Mouse (Mus musculus) liver, adult 2 months (tissue): ENCODE measurements around the gene Spata21. TPM values are rescaled to one million over a fixed set of nuclear protein-coding genes. Genes with fewer than 3 reads are reported as not detected.
A peak's percentile ranks its signal among the peaks of the same experiment; 100 is the strongest.
"Not testable (repeated sequence)": the region's sequence is repeated elsewhere in the genome, so short reads cannot be mapped to it uniquely, and the experiment has no call there.

Source experiments
- DNase-seq: peaks from one replicate; pipeline ENCODE4 v3.0.0-alpha.2; 2011; ENCODE audit warnings: low read depth, low spot score; ENCODE audit errors: extremely low read depth
- H3K27ac ChIP-seq: fragments of 200-500 bp; replicated peaks from 2 replicates; pipeline ENCODE4 v1.5.1; 2012; ENCODE audit warnings: low read depth, mild to moderate bottlenecking, control low read depth, inconsistent platforms, low read length; ENCODE audit not compliant: insufficient read depth
- H3K27me3 ChIP-seq: fragments of 200-500 bp; 2 replicates; pipeline ENCODE4 v1.6.1; 2012; ENCODE audit warnings: mild to moderate bottlenecking, moderate library complexity, low read length, inconsistent platforms; ENCODE audit not compliant: control insufficient read depth, insufficient read depth
- H3K36me3 ChIP-seq: fragments of 200-500 bp; 2 replicates; pipeline ENCODE4 v1.6.1; 2012; ENCODE audit warnings: low read length, inconsistent platforms; ENCODE audit not compliant: control insufficient read depth, insufficient read depth
- H3K4me1 ChIP-seq: fragments of 200-500 bp; 2 replicates; pipeline ENCODE4 v1.6.1; 2011; ENCODE audit warnings: low read length; ENCODE audit not compliant: control insufficient read depth, insufficient read depth
- H3K4me3 ChIP-seq: fragments of 200-500 bp; 2 replicates; pipeline ENCODE4 v1.5.1; 2011; ENCODE audit warnings: low read depth, mild to moderate bottlenecking, control low read depth, low read length, moderate library complexity; ENCODE audit not compliant: insufficient read depth
- H3K79me2 ChIP-seq: fragments of 200-500 bp; 2 replicates; pipeline ENCODE4 v1.6.1; 2012; ENCODE audit warnings: inconsistent platforms, mild to moderate bottlenecking, low read length, moderate library complexity; ENCODE audit not compliant: control insufficient read depth, insufficient read depth
- H3K9ac ChIP-seq: fragments of 200-500 bp; 2 replicates; pipeline ENCODE4 v1.6.1; 2012; ENCODE audit warnings: low read depth, mild to moderate bottlenecking, control low read depth, inconsistent platforms, low read length
- CTCF ChIP-seq: fragments of 200-500 bp; IDR thresholded peaks from 2 replicates; pipeline ENCODE4 v1.5.1; 2011; ENCODE audit warnings: low read depth, low read length, control low read depth
- POLR2A ChIP-seq: fragments of 200-500 bp; IDR thresholded peaks from 2 replicates; pipeline ENCODE4 v1.6.1; 2011; ENCODE audit warnings: low read length, control low read depth; ENCODE audit not compliant: insufficient read depth; ENCODE audit errors: extremely low read depth
- WGBS: fragments of 180-500 bp; shearing (Covaris S2); methylation state at CpG from one replicate; pipeline ENCODE4 v1.1.7; 2018; 5-methylcytosine and 5-hydroxymethylcytosine counted together
- polyA plus RNA-seq: library from polyadenylated mRNA; depleted of rRNA; stranded (reverse); fragments of >200 nt; gene quantifications from 2 replicates; pipeline ENCODE4 v1.2.3, GENCODE M21; 2012
- total RNA-seq: library from RNA; depleted of rRNA; stranded (reverse); fragments of >200 nt; gene quantifications from 2 replicates; pipeline ENCODE4 v1.2.3, GENCODE M21; 2014

Spata21 gene
- total and polyA plus RNA-seq, 2 experiments: not detected

DNA sequence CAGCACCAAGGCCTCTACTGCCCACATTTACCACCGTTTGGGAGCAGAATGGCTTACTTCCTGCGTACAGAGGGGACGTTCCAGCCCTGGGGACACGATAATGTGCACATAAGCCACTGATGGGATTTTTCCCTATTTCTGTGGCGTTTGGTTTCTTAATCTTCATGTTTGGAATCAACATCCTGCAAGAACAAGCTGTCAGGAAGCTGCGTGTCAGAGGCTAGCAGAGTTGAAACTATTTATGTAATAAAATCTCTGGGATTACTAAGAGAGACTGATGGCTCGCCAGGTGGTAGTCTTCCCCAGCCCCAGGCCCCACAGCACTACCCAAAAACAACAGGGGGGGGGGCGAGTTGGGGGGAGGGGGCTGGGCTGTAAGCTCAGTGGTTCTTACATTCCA, 45.1 kb downstream of the Spata21 start:
- no peaks in the 10 kb centered on the region for H3K36me3 ChIP-seq
- TF ChIP-seq CTCF (no peak), POLR2A (no peak)
- no peak overlapping the region for H3K4me3 ChIP-seq
- 12% methylated on average over 8 of the region's 8 CpGs for WGBS
- DNase-seq: peak; percentile 43
- peak overlapping the region; percentile 77 for H3K27ac ChIP-seq
- H3K4me1 ChIP-seq: peaks cover 57% of the 10 kb centered on the region
- H3K27me3 ChIP-seq: no peaks in the 10 kb centered on the region
- peaks cover 28% of the 10 kb centered on the region; the same call in 1 of the 2 replicates for H3K79me2 ChIP-seq
- H3K9ac ChIP-seq: peak overlapping the region; percentile 51

DNA sequence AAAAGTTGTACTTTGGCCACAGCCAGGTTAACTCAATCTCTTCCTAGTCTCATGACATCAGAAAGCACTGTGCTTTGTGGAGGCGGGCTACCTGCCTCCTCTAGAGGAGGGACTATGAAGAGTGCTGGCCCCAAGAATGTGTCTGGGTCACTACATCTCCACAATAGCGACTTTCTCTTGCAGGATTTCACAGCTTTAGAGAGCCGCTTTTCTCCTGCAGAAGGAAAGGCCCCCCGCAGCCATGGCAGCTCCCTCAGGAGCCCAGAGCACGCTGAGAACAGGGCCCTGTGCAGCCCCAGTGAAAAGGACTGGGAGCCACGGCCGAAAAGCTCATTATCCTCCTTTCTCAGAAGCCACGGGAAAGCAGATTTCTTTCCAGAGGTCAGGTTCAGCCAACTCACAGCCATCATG, 45.9 kb downstream of the Spata21 start:
- Histone ChIP-seq H3K9ac (peak overlapping the region; percentile 76), H3K27me3 (no peaks in the 10 kb centered on the region), H3K4me1 (peaks cover 57% of the 10 kb centered on the region), H3K4me3 (peak overlapping the region; percentile 70), H3K36me3 (no peaks in the 10 kb centered on the region), H3K27ac (peak overlapping the region; percentile 79), H3K79me2 (peaks cover 34% of the 10 kb centered on the region; the same call in 1 of the 2 replicates)
- no peak for TF ChIP-seq CTCF
- TF ChIP-seq POLR2A: no peak
- peak; percentile 86 for DNase-seq
- 12% methylated on average over 8 of the region's 8 CpGs for WGBS

DNA sequence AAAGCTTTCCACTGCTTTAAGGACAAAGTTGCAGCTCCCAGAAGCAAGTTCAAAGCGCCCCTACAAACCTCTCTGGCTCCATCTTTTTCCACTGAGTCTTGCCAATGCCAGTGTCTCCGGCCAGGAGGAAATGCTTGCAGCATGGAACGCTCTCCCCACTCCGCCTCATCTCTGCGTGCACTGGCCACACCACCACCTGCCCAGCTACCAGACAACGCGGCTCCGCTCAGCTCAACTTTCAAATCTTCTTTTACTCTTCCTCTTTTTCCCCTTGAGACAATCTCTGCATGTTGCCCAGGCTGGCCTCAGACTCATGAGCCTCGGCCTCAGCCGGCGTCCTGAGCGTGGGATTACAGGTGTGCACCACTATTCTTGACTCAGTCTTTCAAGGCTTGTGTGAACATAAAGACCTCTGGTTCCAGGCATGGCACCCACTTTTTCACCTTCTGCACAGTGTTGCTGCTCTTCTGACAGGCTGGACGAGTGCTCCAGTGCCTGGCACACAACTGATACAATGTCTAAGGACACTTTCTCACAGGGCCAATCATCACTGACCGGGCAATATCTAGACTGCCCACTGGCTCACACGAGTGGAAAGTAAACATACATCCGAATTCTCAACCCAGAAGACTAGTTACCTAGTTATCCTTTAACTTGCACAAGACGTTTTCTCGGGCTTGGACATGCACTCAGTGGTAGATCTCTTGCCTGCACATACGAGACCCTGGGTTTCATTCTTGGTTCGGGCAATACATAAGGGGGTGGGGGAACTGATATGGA, 46.8 kb downstream of the Spata21 start:
- Histone ChIP-seq H3K4me1 (peaks cover 49% of the 10 kb centered on the region), H3K36me3 (no peaks in the 10 kb centered on the region), H3K9ac (peak overlapping the region; percentile 76), H3K27me3 (no peaks in the 10 kb centered on the region), H3K4me3 (peak overlapping the region; percentile 70), H3K27ac (peak overlapping the region; percentile 79), H3K79me2 (peaks cover 27% of the 10 kb centered on the region; the same call in 1 of the 2 replicates)
- WGBS: 16% methylated on average over 20 of the region's 20 CpGs
- TF ChIP-seq CTCF (no peak), POLR2A (0 out of 2 replicates have a peak, but pooled peaks have one; percentile 20)
- DNase-seq: peak; percentile 96

DNA sequence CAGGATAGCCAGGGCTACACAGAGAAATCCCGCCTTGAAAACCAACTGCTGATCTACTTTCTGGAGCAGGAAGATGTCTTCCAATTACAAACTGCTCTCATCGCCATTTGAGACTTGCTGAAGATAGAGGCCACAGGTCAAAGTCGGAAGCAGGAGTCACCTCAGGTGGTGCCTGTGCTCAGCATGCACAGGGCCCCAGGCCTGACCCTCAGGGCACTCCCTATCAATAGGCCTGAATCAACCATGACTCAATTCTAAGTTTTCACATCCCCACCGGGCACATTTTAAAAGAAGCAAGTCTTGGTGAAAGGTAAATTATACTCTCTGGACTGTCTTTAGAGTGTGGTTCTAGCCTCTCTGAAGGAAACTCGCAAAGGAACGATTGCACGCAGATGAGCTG, 48.0 kb downstream of the Spata21 start:
- 52% methylated on average over 7 of the region's 7 CpGs for WGBS
- H3K9ac ChIP-seq: no peak overlapping the region
- no peak for TF ChIP-seq POLR2A
- TF ChIP-seq CTCF: no peak

DNA sequence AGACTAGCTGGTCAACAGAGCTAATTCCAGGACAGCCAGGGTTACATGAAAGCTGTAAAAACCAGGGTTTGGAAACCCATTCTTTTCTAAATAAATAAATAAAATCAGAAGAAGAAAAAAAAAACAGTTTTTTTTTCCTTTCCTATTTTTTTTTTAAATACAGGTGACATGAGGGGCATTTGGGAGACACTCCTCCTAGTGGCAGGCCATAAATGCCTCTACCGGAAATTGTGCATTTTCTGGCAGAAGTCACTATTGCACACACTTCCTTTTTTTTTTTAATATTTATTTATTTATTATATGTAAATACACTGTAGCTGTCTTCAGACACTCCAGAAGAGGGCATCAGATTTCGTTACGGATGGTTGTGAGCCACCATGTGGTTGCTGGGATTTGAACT, 49.6 kb downstream of the Spata21 start:
- WGBS: 38% methylated on average over 3 of the region's 3 CpGs
- not testable (repeated sequence) for H3K4me3 ChIP-seq, DNase-seq, H3K27me3 ChIP-seq, H3K36me3 ChIP-seq, H3K9ac ChIP-seq, H3K27ac ChIP-seq
- Histone ChIP-seq H3K79me2 (peaks cover 27% of the 10 kb centered on the region; the same call in 1 of the 2 replicates), H3K4me1 (peaks cover 34% of the 10 kb centered on the region)
- TF ChIP-seq CTCF: 0 out of 2 replicates have a peak, but pooled peaks have one; percentile 1

More for the DNA sequence above, 48.0 kb downstream of the Spata21 start:
- Histone ChIP-seq H3K79me2 (peaks cover 27% of the 10 kb centered on the region; the same call in 1 of the 2 replicates), H3K4me1 (peaks cover 41% of the 10 kb centered on the region), H3K27me3 (no peaks in the 10 kb centered on the region), H3K27ac (peak overlapping the region; percentile 27; the same call in 1 of the 2 replicates), H3K4me3 (no peak overlapping the region), H3K36me3 (no peaks in the 10 kb centered on the region)
- DNase-seq: peak; percentile 57
